Mouse (Mus musculus) NIH3T3 (cell line): ENCODE data around the gene Lrrc55.

Source experiments
- DNase-seq: peaks from one replicate; pipeline ENCODE4 v3.0.0-alpha.2; 2012; ENCODE audit warnings: low read depth

Gene Lrrc55

DNA sequence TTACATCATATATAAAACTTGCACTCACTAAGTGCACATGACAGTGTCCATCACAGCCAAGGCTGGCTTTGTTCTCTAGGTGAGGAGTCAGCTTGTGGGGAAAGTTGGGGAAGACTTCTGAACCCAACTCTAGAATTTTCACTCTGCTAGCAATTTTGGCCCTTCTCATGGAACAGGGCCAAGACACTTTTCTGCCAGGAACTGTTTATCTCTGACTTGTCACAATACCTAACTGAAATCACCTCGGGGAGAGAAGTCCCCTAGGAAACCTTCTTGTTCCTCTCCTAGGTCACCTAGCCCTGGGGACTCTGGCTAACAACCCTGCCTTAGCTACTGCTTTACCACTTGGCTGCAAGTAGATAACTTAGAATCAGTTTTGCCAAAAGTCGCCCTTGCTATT lies 64.8 kb downstream of the Lrrc55 start:
- DNase-seq = no peak

DNA sequence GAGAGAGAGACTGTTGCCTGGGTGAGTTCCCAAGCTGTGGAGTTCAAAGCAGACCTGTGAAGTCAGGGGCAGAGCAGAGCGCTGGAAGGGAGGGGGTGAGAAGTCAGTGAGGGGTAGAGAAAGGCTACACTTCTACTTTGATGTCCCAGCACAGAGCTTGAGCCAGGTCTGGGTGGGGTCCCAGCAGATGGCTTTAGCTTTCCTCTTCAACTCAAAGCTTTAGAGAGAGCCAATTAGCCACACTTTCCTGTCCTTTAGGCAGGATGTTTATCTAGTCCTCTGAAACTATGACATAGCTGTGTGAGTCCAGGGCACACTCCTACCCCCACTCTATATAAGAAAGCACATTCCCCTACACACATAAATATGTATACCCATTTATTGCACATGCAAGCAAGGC lies 65.3 kb downstream of the Lrrc55 start:
- no peak for DNase-seq

DNA sequence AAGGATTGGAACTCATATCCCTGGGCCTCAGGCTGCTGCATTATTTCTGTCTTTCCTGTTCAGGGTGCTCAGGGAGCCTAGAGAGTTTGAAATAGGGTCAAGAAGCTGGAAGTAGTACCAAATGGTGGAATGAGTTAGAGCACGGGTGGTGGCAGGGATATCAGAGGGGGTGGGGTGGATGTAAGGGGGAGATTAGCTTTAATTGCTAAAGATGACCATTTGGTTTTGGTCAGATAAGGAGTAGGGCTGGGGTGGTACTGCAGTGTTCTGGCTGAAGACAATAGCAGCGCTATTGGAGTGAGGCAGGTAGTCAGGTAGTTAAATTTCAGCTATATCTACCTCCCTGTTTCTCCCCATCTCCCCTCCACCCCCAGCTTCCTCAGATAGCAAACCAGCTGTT lies 65.8 kb downstream of the Lrrc55 start:
- no peak for DNase-seq

DNA sequence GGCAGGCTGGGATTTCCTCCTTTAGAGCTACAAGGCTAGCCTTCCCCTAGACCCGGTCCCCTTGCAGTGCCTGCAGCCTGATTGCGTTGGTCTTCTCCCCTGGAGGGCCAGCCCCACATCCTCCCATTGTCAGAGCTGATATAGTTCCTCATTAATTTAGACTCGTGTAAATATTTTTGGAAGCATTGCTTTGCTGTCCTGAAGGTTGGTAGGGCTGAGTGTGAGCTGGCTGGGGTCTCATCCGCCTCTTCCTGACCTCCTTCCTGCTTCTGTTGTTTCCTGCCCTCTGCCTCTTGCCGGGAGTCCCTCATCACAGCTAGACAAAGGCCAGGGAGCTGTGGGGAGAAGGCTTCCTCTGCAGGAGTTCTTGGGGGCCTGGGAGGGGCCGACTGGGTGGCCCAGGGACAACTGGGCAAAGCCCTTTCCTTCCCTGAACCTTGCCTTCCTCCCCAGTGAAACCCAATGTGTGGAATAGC lies 67.5 kb downstream of the Lrrc55 start:
- DNase-seq = no peak

DNA sequence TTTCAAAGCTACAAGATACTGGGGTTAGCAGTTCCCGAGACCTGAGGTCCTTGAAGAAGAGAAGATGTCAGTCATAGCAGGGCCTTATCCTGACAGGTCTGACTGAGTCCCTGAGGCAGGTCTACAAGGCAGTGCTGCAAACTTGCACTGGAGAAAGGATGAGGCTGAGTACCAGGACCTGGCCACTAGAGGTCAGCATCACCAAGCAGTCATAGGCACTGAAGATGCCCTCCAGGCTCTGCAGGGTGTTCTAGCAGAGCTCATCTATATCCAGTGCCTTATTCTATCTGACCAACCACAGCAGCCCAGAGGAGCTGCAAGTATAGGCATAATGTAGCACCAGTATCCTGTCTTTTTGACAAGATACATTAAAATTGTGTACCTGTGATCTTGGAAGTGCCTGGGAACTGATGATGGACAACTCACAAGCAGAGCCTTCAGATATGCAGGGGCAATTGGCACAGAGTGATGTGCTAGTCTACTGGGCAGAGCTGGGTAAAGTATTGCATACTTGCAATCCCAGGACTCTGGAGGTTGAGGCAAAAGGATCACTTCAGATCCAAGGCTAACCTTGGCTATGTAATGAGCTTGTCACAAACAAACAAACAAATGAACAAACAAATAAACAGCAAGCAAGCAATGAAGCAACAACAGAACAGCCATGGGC lies 73.0 kb downstream of the Lrrc55 start:
- DNase-seq = peak; percentile 70

DNA sequence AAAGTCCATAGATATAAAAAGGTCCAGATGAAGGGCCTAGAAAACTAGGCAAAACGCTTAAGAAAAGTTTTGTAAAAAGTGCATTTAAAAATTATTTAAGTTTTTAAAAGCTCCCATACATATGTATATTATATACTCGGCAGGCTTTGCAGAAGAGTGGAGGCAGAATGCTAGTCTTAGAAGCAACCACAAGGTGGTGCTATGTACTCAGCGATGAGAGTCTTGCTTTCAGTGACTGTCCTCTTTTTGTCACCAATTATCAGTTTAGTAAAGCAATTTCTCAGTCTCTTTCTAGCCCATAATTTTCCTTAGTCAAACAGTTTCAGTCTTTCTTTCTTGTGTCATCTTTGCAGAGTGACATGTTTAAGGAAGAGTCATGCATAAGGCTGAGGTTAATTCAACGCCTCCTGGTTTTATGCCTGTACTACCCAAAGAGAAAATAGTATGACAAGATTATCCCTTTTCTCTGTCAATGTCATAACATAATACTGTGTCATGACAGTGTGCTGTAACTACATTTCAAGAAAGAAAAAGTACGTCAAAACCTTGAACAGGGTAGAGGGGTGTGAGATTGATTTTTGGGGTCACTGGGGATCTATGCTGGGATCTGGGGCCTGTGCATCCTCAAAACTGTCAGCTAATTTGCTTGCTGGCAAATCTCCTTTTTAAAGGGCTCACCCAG lies 73.7 kb downstream of the Lrrc55 start:
- peak; percentile 74 for DNase-seq
